Mouse (Mus musculus) MEL (cell line): Measurements from ENCODE around the gene Dusp23. TPM values are rescaled to one million over a fixed set of nuclear protein-coding genes. Genes with fewer than 3 reads are reported as not detected.

ENCODE experiments used
- DNase-seq: peaks from one replicate; pipeline ENCODE4 v3.0.0; 2011; ENCODE audit warnings: low read depth, low spot score
- H3K27ac ChIP-seq: 2 replicates; pipeline ENCODE4 v1.5.1; 2012; ENCODE audit warnings: low read depth, mild to moderate bottlenecking, control low read depth, low read length, moderate library complexity; ENCODE audit not compliant: control insufficient read depth
- H3K27me3 ChIP-seq, 2 experiments: fragments of 150-350 bp in 1 of 2; sonication (generic) in 1 of 2; 2 replicates each; pipeline ENCODE4 v1.6.1; 2012; ENCODE audit warnings: low read length in 2 of 2, mild to moderate bottlenecking in 2 of 2, improper control_type of control experiment in 1 of 2, moderate library complexity in 1 of 2; ENCODE audit not compliant: insufficient read depth in 2 of 2, control insufficient read depth in 1 of 2
- H3K36me3 ChIP-seq, 2 experiments: 2 replicates each; pipeline ENCODE4 v1.6.1; 2012 to 2014; ENCODE audit warnings: low read length in 2 of 2, improper control_type of control experiment in 1 of 2, inconsistent platforms in 1 of 2, mild to moderate bottlenecking in 1 of 2; ENCODE audit not compliant: insufficient read depth in 2 of 2, control insufficient read depth in 1 of 2
- H3K4me1 ChIP-seq, 2 experiments: fragments of 150-350 bp in 1 of 2; sonication (generic) in 1 of 2; 2 replicates each; pipeline ENCODE4 v1.6.1; 2012; ENCODE audit warnings: low read length in 2 of 2, improper control_type of control experiment in 1 of 2, mild to moderate bottlenecking in 1 of 2; ENCODE audit not compliant: insufficient read depth in 2 of 2, control insufficient read depth in 1 of 2
- H3K4me3 ChIP-seq, 2 experiments: fragments of 150-350 bp in 1 of 2; sonication (generic) in 1 of 2; 2 replicates each; pipeline ENCODE4 v1.5.1; 2012; ENCODE audit warnings: low read depth in 2 of 2, low read length in 2 of 2, mild to moderate bottlenecking in 2 of 2, moderate library complexity in 2 of 2, control low read depth in 1 of 2, improper control_type of control experiment in 1 of 2; ENCODE audit not compliant: control insufficient read depth in 1 of 2, insufficient read depth in 1 of 2
- H3K79me2 ChIP-seq: 2 replicates; pipeline ENCODE4 v1.6.1; 2012; ENCODE audit warnings: mild to moderate bottlenecking, low read length, moderate library complexity; ENCODE audit not compliant: control insufficient read depth, poor library complexity, insufficient read depth
- H3K9ac ChIP-seq: 2 replicates; pipeline ENCODE4 v1.6.1; 2012; ENCODE audit warnings: low read depth, mild to moderate bottlenecking, control low read depth, low read length, moderate library complexity; ENCODE audit not compliant: control insufficient read depth, poor library complexity, severe bottlenecking
- H3K9me3 ChIP-seq: fragments of 150-350 bp; sonication (generic); replicated peaks from 2 replicates; pipeline ENCODE4 v1.6.1; 2012; ENCODE audit warnings: mild to moderate bottlenecking, low read length, improper control_type of control experiment, moderate library complexity; ENCODE audit not compliant: insufficient read depth
- BHLHE40 ChIP-seq: IDR thresholded peaks from 2 replicates; pipeline ENCODE4 v1.6.1; 2012; ENCODE audit warnings: low read depth, mild to moderate bottlenecking, inconsistent platforms, low read length, improper control_type of control experiment, borderline replicate concordance
- CTCF ChIP-seq, 3 experiments: IDR thresholded peaks in 2 of 3; conservative IDR thresholded peaks in 1 of 3; 2 replicates each; pipeline ENCODE4 v1.5.1; 2011 to 2012; ENCODE audit warnings: low read length in 3 of 3, low read depth in 2 of 3, mild to moderate bottlenecking in 2 of 3, improper control_type of control experiment in 1 of 3, inconsistent platforms in 1 of 3, mixed read lengths in 1 of 3, moderate library complexity in 1 of 3; ENCODE audit not compliant: control insufficient read depth in 1 of 3, insufficient read depth in 1 of 3, poor library complexity in 1 of 3, severe bottlenecking in 1 of 3
- ELF1 ChIP-seq: IDR thresholded peaks from 2 replicates; pipeline ENCODE4 v1.6.1; 2014; ENCODE audit warnings: low read depth, mild to moderate bottlenecking, inconsistent platforms, low read length, improper control_type of control experiment, moderate library complexity
- EP300 ChIP-seq, 2 experiments: IDR thresholded peaks; 2 replicates each; pipeline ENCODE4 v1.6.1; 2011; ENCODE audit warnings: improper control_type of control experiment in 2 of 2, low read length in 2 of 2, low read depth in 1 of 2, mild to moderate bottlenecking in 1 of 2
- GABPA ChIP-seq: IDR thresholded peaks from 2 replicates; pipeline ENCODE4 v1.6.1; 2012; ENCODE audit warnings: low read depth, mild to moderate bottlenecking, inconsistent platforms, low read length, improper control_type of control experiment, moderate library complexity
- HCFC1 ChIP-seq: IDR thresholded peaks from 2 replicates; pipeline ENCODE4 v1.6.1; 2012; ENCODE audit warnings: low read depth, mild to moderate bottlenecking, inconsistent platforms, low read length, improper control_type of control experiment, moderate library complexity
- KAT2A ChIP-seq: conservative IDR thresholded peaks from 2 replicates; pipeline ENCODE4 v1.6.1; 2012; ENCODE audit warnings: low read depth, low read length, improper control_type of control experiment, inconsistent platforms
- MAX ChIP-seq: IDR thresholded peaks from 2 replicates; pipeline ENCODE4 v1.6.1; 2011; ENCODE audit warnings: low read length, improper control_type of control experiment
- MAZ ChIP-seq: IDR thresholded peaks from 2 replicates; pipeline ENCODE4 v1.6.1; 2012; ENCODE audit warnings: low read depth, mild to moderate bottlenecking, inconsistent platforms, low read length, improper control_type of control experiment
- MXI1 ChIP-seq: IDR thresholded peaks from 2 replicates; pipeline ENCODE4 v1.6.1; 2011; ENCODE audit warnings: mild to moderate bottlenecking, low read depth, low read length, improper control_type of control experiment
- MYB ChIP-seq: IDR thresholded peaks from 2 replicates; pipeline ENCODE4 v1.6.1; 2011; ENCODE audit warnings: mild to moderate bottlenecking, low read depth, low read length, improper control_type of control experiment
- MYC ChIP-seq: IDR thresholded peaks from 2 replicates; pipeline ENCODE4 v1.6.1; 2011; ENCODE audit warnings: low read depth, mild to moderate bottlenecking, low read length, improper control_type of control experiment, moderate library complexity
- NRF1 ChIP-seq: IDR thresholded peaks from 2 replicates; pipeline ENCODE4 v1.6.1; 2014; ENCODE audit warnings: low read depth, mild to moderate bottlenecking, inconsistent platforms, low read length, improper control_type of control experiment, moderate library complexity; ENCODE audit not compliant: poor library complexity, insufficient read depth, severe bottlenecking
- POLR2A ChIP-seq, 2 experiments: IDR thresholded peaks; 2 replicates each; pipeline ENCODE4 v1.6.1; 2011 to 2012; ENCODE audit warnings: low read length in 2 of 2, mild to moderate bottlenecking in 2 of 2, control low read depth in 1 of 2, improper control_type of control experiment in 1 of 2, low read depth in 1 of 2, moderate library complexity in 1 of 2; ENCODE audit not compliant: control insufficient read depth in 1 of 2, insufficient read depth in 1 of 2, poor library complexity in 1 of 2
- POLR2AphosphoS2 ChIP-seq: IDR thresholded peaks from 2 replicates; pipeline ENCODE4 v1.6.1; 2011; ENCODE audit warnings: low read length, improper control_type of control experiment
- RAD21 ChIP-seq: IDR thresholded peaks from 2 replicates; pipeline ENCODE4 v1.6.1; 2011; ENCODE audit warnings: mild to moderate bottlenecking, low read depth, low read length, improper control_type of control experiment
- SIN3A ChIP-seq: IDR thresholded peaks from 2 replicates; pipeline ENCODE4 v1.6.1; 2012; ENCODE audit warnings: low read length, improper control_type of control experiment, inconsistent platforms
- SMC3 ChIP-seq: IDR thresholded peaks from 2 replicates; pipeline ENCODE4 v1.6.1; 2011; ENCODE audit warnings: low read depth, low read length, improper control_type of control experiment
- TAL1 ChIP-seq: IDR thresholded peaks from 2 replicates; pipeline ENCODE4 v1.6.1; 2012; ENCODE audit warnings: mild to moderate bottlenecking, inconsistent platforms, low read length, moderate library complexity, mixed read lengths
- TCF12 ChIP-seq: IDR thresholded peaks from 2 replicates; pipeline ENCODE4 v1.6.1; 2014; ENCODE audit warnings: low read depth, mild to moderate bottlenecking, inconsistent platforms, low read length, improper control_type of control experiment, moderate library complexity
- USF1 ChIP-seq: IDR thresholded peaks from 2 replicates; pipeline ENCODE4 v1.6.1; 2014; ENCODE audit warnings: low read depth, mild to moderate bottlenecking, inconsistent platforms, low read length, improper control_type of control experiment, moderate library complexity
- USF2 ChIP-seq, 2 experiments: IDR thresholded peaks; 2 replicates each; pipeline ENCODE4 v1.6.1; 2011 to 2012; ENCODE audit warnings: improper control_type of control experiment in 2 of 2, low read length in 2 of 2, borderline replicate concordance in 1 of 2, inconsistent platforms in 1 of 2, low read depth in 1 of 2, mild to moderate bottlenecking in 1 of 2; ENCODE audit not compliant: insufficient read depth in 1 of 2
- ZC3H11A ChIP-seq: IDR thresholded peaks from 2 replicates; pipeline ENCODE4 v1.6.1; 2012; ENCODE audit warnings: low read depth, mild to moderate bottlenecking, inconsistent platforms, low read length, improper control_type of control experiment
- polyA plus RNA-seq, 2 experiments: library from polyadenylated mRNA; stranded (reverse) in 1 of 2; unstranded in 1 of 2; fragments of >175 nt in 1 of 2; fragments of >200 nt in 1 of 2; gene quantifications; 2 replicates each; pipeline versions ENCODE4 v1.2.1 to v1.2.4; 2012; ENCODE audit warnings: low replicate concordance in 2 of 2, low read depth in 1 of 2; ENCODE audit not compliant: insufficient read length in 2 of 2, insufficient read depth in 1 of 2, missing spikeins in 1 of 2
- total RNA-seq: library from RNA; depleted of rRNA; stranded (reverse); fragments of 300-350 nt; gene quantifications from 2 replicates; pipeline ENCODE4 v1.2.3, GENCODE M21; 2012; rRNA removed

Gene Dusp23
- total RNA-seq: 0.54 and 0.65 TPM in 2 replicates
- 1 to 10 TPM in 1 of 2 experiments, not detected in 1; 2.5 TPM for polyA plus RNA-seq

DNA sequence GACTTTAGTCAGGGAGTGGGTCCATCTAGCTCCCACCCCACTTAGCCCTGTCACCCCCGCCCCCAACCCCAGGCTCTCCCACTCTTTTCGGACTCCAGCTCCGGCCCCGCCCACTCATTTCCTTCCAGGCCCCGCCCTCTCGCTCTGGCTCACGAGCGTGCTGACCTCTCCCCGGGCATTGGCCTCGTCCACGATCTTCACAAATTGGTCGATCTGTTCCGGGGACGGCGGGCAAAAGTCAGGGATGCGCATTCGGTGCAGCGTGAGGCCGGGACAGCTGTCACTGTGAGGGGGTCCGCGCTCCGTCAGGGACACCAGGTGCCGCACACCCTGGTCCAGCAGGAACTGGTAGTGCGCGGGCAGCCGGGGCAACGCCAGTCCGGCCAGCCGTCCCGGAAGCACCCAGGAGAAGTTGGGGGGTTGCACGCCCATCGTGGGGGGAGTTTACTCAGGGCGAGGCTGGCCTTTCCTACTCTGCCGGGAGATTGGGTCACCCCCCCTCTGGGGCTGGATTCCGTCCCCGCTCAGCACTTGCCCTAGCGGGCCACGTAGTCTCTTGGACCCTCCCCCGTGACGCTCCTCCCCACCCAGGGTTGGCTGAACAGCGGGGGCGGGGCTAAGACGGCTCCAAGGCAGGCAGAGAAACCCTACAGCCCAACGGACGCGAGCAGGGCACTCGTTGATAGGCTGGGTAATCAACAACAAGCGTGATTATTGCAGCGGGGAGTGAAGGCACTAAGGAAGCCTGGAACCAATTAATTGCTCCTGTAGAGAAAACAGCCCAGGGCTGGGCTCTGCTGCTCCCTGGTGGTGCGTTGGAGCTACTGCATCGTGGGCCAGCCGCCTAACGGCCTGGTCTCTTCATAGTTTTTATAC lies at the start of gene Dusp23:
Gene Dusp23, minus strand, starts transcription at position 512 of the 876 bp plus-strand sequence.
- 0 out of 2 replicates have a peak, but pooled peaks have one; percentile 55 for TF ChIP-seq USF1
- TF ChIP-seq HCFC1: peak; percentile 84
- TF ChIP-seq SMC3: peak; percentile 91
- TF ChIP-seq CTCF (IDR thresholded peaks at IDR 0.05 in 2 of 3, conservative IDR thresholded peaks at IDR 0.05 in 1 of 3; ENCODE audit: control insufficient read depth in 1 of 3, insufficient read depth in 1 of 3, low read depth in 2 of 3, low read length in 3 of 3, poor library complexity in 1 of 3, severe bottlenecking in 1 of 3): peak; percentile 86 to 97 (median 93)
- TF ChIP-seq KAT2A: peak; percentile 57; the same call in 1 of the 2 replicates
- no peak for TF ChIP-seq GABPA
- peak; percentile 45 for TF ChIP-seq BHLHE40
- no peak for TF ChIP-seq USF2 (IDR thresholded peaks at IDR 0.05; ENCODE audit: borderline replicate concordance in 1 of 2, insufficient read depth in 1 of 2, low read depth in 1 of 2, low read length in 2 of 2)
- TF ChIP-seq SIN3A: peak; percentile 76
- TF ChIP-seq EP300 (IDR thresholded peaks at IDR 0.05; ENCODE audit: low read depth in 1 of 2, low read length in 2 of 2): no peak; a peak in 1 of 4 replicates
- TF ChIP-seq MXI1: peak; percentile 72; the same call in 1 of the 2 replicates
- TF ChIP-seq NRF1: 0 out of 2 replicates have a peak, but pooled peaks have one; percentile 19
- peak; percentile 81 for TF ChIP-seq ZC3H11A
- peak; percentile 73 for TF ChIP-seq ELF1
- TF ChIP-seq POLR2AphosphoS2: no peak
- 0 out of 2 replicates have a peak, but pooled peaks have one; percentile 57 for TF ChIP-seq MYC
- TF ChIP-seq MYB: peak; percentile 84
- TF ChIP-seq TAL1: no peak
- peak; percentile 43 to 47; a peak in 2 of 4 replicates for TF ChIP-seq POLR2A (IDR thresholded peaks at IDR 0.05; ENCODE audit: control insufficient read depth in 1 of 2, insufficient read depth in 1 of 2, low read depth in 1 of 2, low read length in 2 of 2, poor library complexity in 1 of 2)
- TF ChIP-seq TCF12: peak; percentile 43
- peak; percentile 63; the same call in 1 of the 2 replicates for TF ChIP-seq MAX
- TF ChIP-seq MAZ: peak; percentile 54; the same call in 1 of the 2 replicates
- TF ChIP-seq RAD21: peak; percentile 94
- peak; percentile 97 for DNase-seq
- no peaks in the 10 kb centered on the region for H3K36me3 ChIP-seq
- H3K9ac ChIP-seq: peak within 1 kb of the TSS; percentile 79
- H3K4me3 ChIP-seq: peak within 1 kb of the TSS; percentile 89 to 92
- no peaks in the 10 kb centered on the region for H3K9me3 ChIP-seq
- no peaks in the 10 kb centered on the region; a peak in 1 of 4 replicates for H3K4me1 ChIP-seq
- peaks cover under 1 to 2% of the 10 kb centered on the region in 2 experiments; a peak in 3 of 4 replicates for H3K27me3 ChIP-seq
- no peaks in the 10 kb centered on the region for H3K79me2 ChIP-seq
- peak within 1 kb of the TSS; percentile 58 for H3K27ac ChIP-seq
